Mouse (Mus musculus): ENCODE measurements around the gene Phyhd1.

Phyhd1 gene

GRCm38 (mm10) chr2:30265767-30266253, at the start of gene Phyhd1:
Gene Phyhd1, plus strand, starts transcription at chr2:30266203.
- peak; percentile 9 for DNase-seq

- DNase-seq = no peak
Measured at GRCm38 (mm10) chr2:30216293-30216692, 49.7 kb upstream of the Phyhd1 start.

- no peak for DNase-seq
Measured at GRCm38 (mm10) chr2:30235593-30235992, 30.4 kb upstream of the Phyhd1 start.

GRCm38 (mm10) chr2:30236426-30237198, 29.4 kb upstream of the Phyhd1 start:
- DNase-seq = peak; percentile 37

- peak; percentile 99 for DNase-seq
Measured at GRCm38 (mm10) chr2:30237199-30237880, 28.7 kb upstream of the Phyhd1 start, which contains the start of gene Lrrc8a. Gene Lrrc8a, plus strand, starts transcription at chr2:30237715.

- DNase-seq = no peak
Measured at GRCm38 (mm10) chr2:30237881-30238280, 28.1 kb upstream of the Phyhd1 start.

- DNase-seq = no peak
Measured at GRCm38 (mm10) chr2:30238906-30239465, 27.0 kb upstream of the Phyhd1 start.

GRCm38 (mm10) chr2:30239777-30240176, 26.2 kb upstream of the Phyhd1 start:
- no peak for DNase-seq

GRCm38 (mm10) chr2:30240267-30240666, 25.7 kb upstream of the Phyhd1 start, which contains the start of gene Gm28035:
Gene Gm28035, plus strand, starts transcription at chr2:30240567.
- no peak for DNase-seq

- peak; percentile 73 for DNase-seq
Measured at GRCm38 (mm10) chr2:30242509-30242908, 23.5 kb upstream of the Phyhd1 start.

- DNase-seq = no peak
Measured at GRCm38 (mm10) chr2:30243391-30243790, 22.6 kb upstream of the Phyhd1 start.

- DNase-seq = no peak
Measured at GRCm38 (mm10) chr2:30244595-30245178, 21.3 kb upstream of the Phyhd1 start.

- DNase-seq = no peak
Measured at GRCm38 (mm10) chr2:30247036-30247435, 19.0 kb upstream of the Phyhd1 start.

- DNase-seq = no peak
Measured at GRCm38 (mm10) chr2:30247681-30248080, 18.3 kb upstream of the Phyhd1 start.

- DNase-seq = no peak
Measured at GRCm38 (mm10) chr2:30249182-30249581, 16.8 kb upstream of the Phyhd1 start.

- DNase-seq = no peak
Measured at GRCm38 (mm10) chr2:30250166-30251128, 15.6 kb upstream of the Phyhd1 start.

- no peak for DNase-seq
Measured at GRCm38 (mm10) chr2:30251417-30252104, 14.4 kb upstream of the Phyhd1 start.

GRCm38 (mm10) chr2:30252521-30252920, 13.5 kb upstream of the Phyhd1 start:
- no peak for DNase-seq

- no peak for DNase-seq
Measured at GRCm38 (mm10) chr2:30253809-30254208, 12.2 kb upstream of the Phyhd1 start.

GRCm38 (mm10) chr2:30255631-30256395, 10.2 kb upstream of the Phyhd1 start:
- no peak for DNase-seq
